Mouse (Mus musculus) E14TG2a.4 (cell line): ENCODE measurements around the gene Rapgef1.

Experiments used
- H3K27me3 ChIP-seq: 2 replicates; pipeline ENCODE4 v1.6.1; 2014; ENCODE audit warnings: low read length, control low read depth; ENCODE audit not compliant: insufficient read depth
- H3K36me3 ChIP-seq: 2 replicates; pipeline ENCODE4 v1.6.1; 2014; ENCODE audit warnings: low read length, control low read depth; ENCODE audit not compliant: insufficient read depth
- H3K4me1 ChIP-seq: replicated peaks from 2 replicates; pipeline ENCODE4 v1.6.1; 2014; ENCODE audit warnings: low read depth, low read length, control low read depth
- H3K4me3 ChIP-seq: replicated peaks from 2 replicates; pipeline ENCODE4 v1.5.1; 2014; ENCODE audit warnings: mild to moderate bottlenecking, low read length
- H3K9me3 ChIP-seq: 2 replicates; pipeline ENCODE4 v1.6.1; 2014; ENCODE audit warnings: low read length, control low read depth
- CTCF ChIP-seq: conservative IDR thresholded peaks from 2 replicates; pipeline ENCODE4 v1.5.1; 2014; ENCODE audit warnings: low read length
- NANOG ChIP-seq: IDR thresholded peaks from 2 replicates; pipeline ENCODE4 v1.6.1; 2014; ENCODE audit warnings: borderline replicate concordance, low read length, mixed read lengths
- POU5F1 ChIP-seq: IDR thresholded peaks from 2 replicates; pipeline ENCODE4 v1.6.1; 2014; ENCODE audit warnings: low read length, borderline replicate concordance

Gene Rapgef1

DNA sequence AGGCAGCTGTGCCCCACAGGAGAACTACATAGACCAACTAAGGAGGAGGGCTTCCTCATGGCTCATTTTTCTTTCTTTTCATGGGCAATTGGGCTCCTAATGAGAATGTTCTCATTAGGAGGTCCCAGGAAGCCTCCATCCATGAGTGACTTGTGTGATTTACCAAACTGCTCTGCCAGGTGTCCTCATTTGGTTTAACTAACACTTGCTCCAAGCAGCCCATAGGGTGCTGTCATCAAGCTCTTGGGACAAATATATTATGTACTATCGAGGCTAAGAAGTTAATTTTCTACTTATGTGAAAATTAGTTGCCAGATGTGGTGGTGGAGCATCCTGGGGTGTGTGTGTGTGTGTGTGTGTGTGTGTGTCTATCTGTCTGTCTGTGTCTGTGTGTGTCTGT, 37.6 kb downstream of the Rapgef1 start:
- Histone ChIP-seq H3K27me3 (no peaks in the 10 kb centered on the region), H3K36me3 (peaks cover 38% of the 10 kb centered on the region), H3K9me3 (no peaks in the 10 kb centered on the region), H3K4me1 (peaks cover 27% of the 10 kb centered on the region), H3K4me3 (no peak overlapping the region)
- TF ChIP-seq NANOG: no peak
- TF ChIP-seq CTCF: no peak
- no peak for TF ChIP-seq POU5F1

- Histone ChIP-seq H3K4me3 (no peak overlapping the region), H3K9me3 (no peaks in the 10 kb centered on the region)
- TF ChIP-seq POU5F1: no peak
- TF ChIP-seq CTCF: no peak
- TF ChIP-seq NANOG: no peak
Measured at GRCm38 (mm10) chr2:29661751-29662191, 42.3 kb downstream of the Rapgef1 start.

GRCm38 (mm10) chr2:29663260-29663877, 43.8 kb downstream of the Rapgef1 start:
- peaks cover 63% of the 10 kb centered on the region for H3K4me1 ChIP-seq
- H3K27me3 ChIP-seq: no peaks in the 10 kb centered on the region

More at GRCm38 (mm10) chr2:29661751-29662191, 42.3 kb downstream of the Rapgef1 start:
- Histone ChIP-seq H3K27me3 (no peaks in the 10 kb centered on the region), H3K4me1 (peaks cover 47% of the 10 kb centered on the region), H3K36me3 (peaks cover 47% of the 10 kb centered on the region)

DNA sequence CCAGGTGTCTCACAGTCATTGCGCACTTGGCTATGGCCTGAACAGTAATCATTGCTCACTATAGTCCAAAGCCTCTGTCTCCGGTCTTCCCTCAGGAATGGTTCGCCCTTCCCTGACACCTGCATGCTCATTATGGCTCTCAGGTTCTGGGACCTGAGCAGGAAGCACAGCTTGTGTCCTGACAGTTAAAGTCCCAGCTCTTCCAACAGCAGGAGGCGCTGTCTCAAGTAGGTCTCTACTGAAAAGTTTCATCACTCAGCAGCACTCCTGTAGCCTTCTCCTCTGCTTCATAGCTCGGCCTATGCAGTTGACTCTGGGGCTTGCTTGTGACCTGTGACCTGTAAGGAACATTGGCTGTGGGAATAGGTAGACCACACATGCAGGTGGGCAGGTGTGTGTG, 45.9 kb downstream of the Rapgef1 start:
- Histone ChIP-seq H3K4me1 (peaks cover 82% of the 10 kb centered on the region), H3K36me3 (peaks cover 50% of the 10 kb centered on the region), H3K9me3 (no peaks in the 10 kb centered on the region), H3K27me3 (no peaks in the 10 kb centered on the region), H3K4me3 (no peak overlapping the region)
- peak; percentile 59 for TF ChIP-seq CTCF
- TF ChIP-seq NANOG: no peak
- no peak for TF ChIP-seq POU5F1

More at GRCm38 (mm10) chr2:29663260-29663877, 43.8 kb downstream of the Rapgef1 start:
- no peaks in the 10 kb centered on the region for H3K9me3 ChIP-seq
- TF ChIP-seq POU5F1: no peak
- TF ChIP-seq NANOG: no peak
- TF ChIP-seq CTCF: no peak
- H3K36me3 ChIP-seq: peaks cover 53% of the 10 kb centered on the region
- H3K4me3 ChIP-seq: no peak overlapping the region

DNA sequence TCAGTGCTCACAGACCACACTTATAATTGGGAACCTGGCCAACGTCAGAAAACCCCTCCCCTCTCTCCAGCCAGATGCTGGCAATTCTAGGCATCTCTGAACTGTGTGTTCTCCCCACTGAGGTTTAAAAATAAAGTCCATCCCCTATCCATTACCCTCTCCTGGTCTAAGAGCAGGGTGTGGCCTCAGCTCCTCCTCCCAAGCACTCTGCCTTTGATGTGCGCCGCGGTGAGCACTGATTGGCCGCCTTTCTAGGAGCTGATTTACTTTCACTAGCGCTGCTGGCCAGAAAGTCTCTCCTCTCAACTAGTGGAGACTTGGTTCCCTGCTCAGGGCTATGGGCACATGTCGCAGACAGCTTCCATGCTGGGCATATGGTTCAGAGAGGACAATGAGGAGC, 47.1 kb downstream of the Rapgef1 start:
- H3K4me3 ChIP-seq: peak overlapping the region; percentile 15; the same call in 1 of the 2 replicates
- H3K27me3 ChIP-seq: no peaks in the 10 kb centered on the region
- peaks cover 52% of the 10 kb centered on the region for H3K36me3 ChIP-seq
- TF ChIP-seq NANOG (no peak), POU5F1 (no peak), CTCF (no peak)
- peaks cover 92% of the 10 kb centered on the region for H3K4me1 ChIP-seq
- H3K9me3 ChIP-seq: no peaks in the 10 kb centered on the region

GRCm38 (mm10) chr2:29667109-29667508, 47.6 kb downstream of the Rapgef1 start:
- TF ChIP-seq NANOG (no peak), POU5F1 (no peak), CTCF (no peak)
- Histone ChIP-seq H3K36me3 (peaks cover 49% of the 10 kb centered on the region), H3K4me3 (0 out of 2 replicates have a peak overlapping the region, but pooled peaks have one; percentile 15), H3K27me3 (no peaks in the 10 kb centered on the region), H3K9me3 (no peaks in the 10 kb centered on the region), H3K4me1 (peaks cover 90% of the 10 kb centered on the region)

DNA sequence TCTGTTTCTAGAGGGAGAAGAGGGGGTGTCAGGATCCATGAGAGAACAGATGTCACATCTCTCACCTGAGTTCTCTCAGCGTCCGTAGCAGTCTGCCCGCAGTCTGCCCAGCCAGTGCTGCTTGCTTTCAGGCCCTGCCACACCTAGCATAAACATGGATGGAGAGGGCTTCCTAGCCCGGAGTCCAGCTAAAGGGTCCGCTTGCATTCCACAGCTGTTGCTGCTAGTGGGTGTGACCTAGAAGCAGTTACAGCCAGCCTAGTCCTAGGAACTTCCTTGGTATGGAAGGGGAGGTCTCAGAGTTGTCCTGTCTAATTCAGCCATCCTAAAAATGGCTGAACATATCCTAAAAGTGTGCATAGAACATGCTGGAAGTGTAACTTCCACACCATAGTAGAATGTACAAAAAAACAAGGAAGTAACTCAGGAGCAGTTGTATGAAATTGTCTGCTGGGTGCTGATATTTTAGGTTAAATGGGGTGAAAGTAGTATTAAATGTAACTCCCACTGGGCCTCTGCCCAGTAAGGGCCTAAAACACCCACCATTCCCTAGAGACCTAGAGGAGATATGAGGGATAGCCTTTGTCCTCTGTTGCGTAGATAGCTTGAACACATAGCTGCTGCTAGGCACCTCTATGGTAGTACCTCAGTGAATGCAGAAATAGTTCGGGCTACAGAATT, 48.6 kb downstream of the Rapgef1 start:
- H3K36me3 ChIP-seq: peaks cover 49% of the 10 kb centered on the region
- H3K4me1 ChIP-seq: peaks cover 90% of the 10 kb centered on the region
- no peak for TF ChIP-seq NANOG
- TF ChIP-seq POU5F1: no peak
- TF ChIP-seq CTCF: no peak
- no peak overlapping the region for H3K4me3 ChIP-seq
- no peaks in the 10 kb centered on the region for H3K27me3 ChIP-seq
- H3K9me3 ChIP-seq: no peaks in the 10 kb centered on the region

DNA sequence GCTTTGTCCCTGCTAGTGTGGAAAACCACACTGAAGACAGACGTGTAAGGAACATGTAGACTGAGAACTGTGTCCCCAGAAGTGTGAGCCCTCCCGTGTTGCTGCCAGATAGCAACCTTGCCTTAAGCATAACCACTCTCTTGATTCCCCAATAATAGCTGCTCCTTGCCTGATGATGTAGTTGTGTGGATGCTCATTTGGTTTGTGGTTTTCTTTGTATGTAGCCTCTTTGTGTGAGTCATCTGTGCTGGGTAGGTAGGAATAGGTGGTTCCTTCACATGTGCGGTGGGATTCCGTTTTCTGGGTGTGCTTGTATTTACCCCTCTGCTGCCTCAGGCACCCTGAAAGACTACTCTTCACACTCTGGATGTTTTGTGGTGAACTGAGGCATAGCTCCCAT, 49.4 kb downstream of the Rapgef1 start:
- H3K4me1 ChIP-seq: peaks cover 88% of the 10 kb centered on the region
- no peaks in the 10 kb centered on the region for H3K9me3 ChIP-seq
- H3K36me3 ChIP-seq: peaks cover 49% of the 10 kb centered on the region
- H3K27me3 ChIP-seq: no peaks in the 10 kb centered on the region
- TF ChIP-seq NANOG (no peak), CTCF (no peak), POU5F1 (no peak)
- no peak overlapping the region for H3K4me3 ChIP-seq
